Mouse (Mus musculus) midbrain, embryonic 11.5 days (tissue): Measurements from ENCODE around the gene Setmar. TPM values are rescaled to one million over a fixed set of nuclear protein-coding genes. Genes with fewer than 3 reads are reported as not detected.

Experiments
- polyA plus RNA-seq: library from polyadenylated mRNA; unstranded; fragments of >200 nt; fragmentation: Nextera tagmentation; extraction: Ambion mirVana; gene quantifications from 2 replicates; pipeline ENCODE4 v1.2.1, GENCODE M21; 2014

Setmar gene
- polyA plus RNA-seq, 1 experiment from 2014 or later = 9.1 TPM

Other genes with a start within 250 kb of the Setmar start
- 14.0 and 15.4 TPM in 2 replicates for gene Sumf1, start 120.5 kb downstream of the Setmar start, polyA plus RNA-seq
- 5.2 and 5.4 TPM in 2 replicates for gene Itpr1, start 148.1 kb downstream of the Setmar start, polyA plus RNA-seq